Mouse (Mus musculus) bone marrow macrophage, adult 2 months (primary cell): ENCODE results near the gene Fto.

Source experiments
- CTCF ChIP-seq: IDR thresholded peaks from 2 replicates; pipeline ENCODE4 v1.5.1; 2012; ENCODE audit warnings: low read depth, mild to moderate bottlenecking, low read length, moderate library complexity
- POLR2A ChIP-seq: IDR thresholded peaks from 2 replicates; pipeline ENCODE4 v1.6.1; 2012; ENCODE audit warnings: mild to moderate bottlenecking, low read depth, low read length, borderline replicate concordance

- TF ChIP-seq CTCF (no peak), POLR2A (no peak)
Observed at GRCm38 (mm10) chr8:91355956-91356699, 42.8 kb downstream of the Fto start.
